Mouse (Mus musculus) adrenal gland, postnatal 10 days (tissue): ENCODE data around the gene Rpl10a. TPM values are rescaled to one million over a fixed set of nuclear protein-coding genes. Genes with fewer than 3 reads are reported as not detected.
"Not testable (repeated sequence)": the region's sequence is repeated elsewhere in the genome, so short reads cannot be mapped to it uniquely, and the experiment has no call there.

Experiments used
- DNase-seq: peaks from one replicate; pipeline ENCODE4 v3.0.0; 2021; ENCODE audit warnings: mixed read lengths
- total RNA-seq, 2 experiments: library from RNA; stranded (reverse); gene quantifications; 2 replicates each; pipeline ENCODE4 v1.2.3; 2021

The Rpl10a gene
- total RNA-seq, 2 experiments from 2014 or later: 948 to 951 TPM

DNA sequence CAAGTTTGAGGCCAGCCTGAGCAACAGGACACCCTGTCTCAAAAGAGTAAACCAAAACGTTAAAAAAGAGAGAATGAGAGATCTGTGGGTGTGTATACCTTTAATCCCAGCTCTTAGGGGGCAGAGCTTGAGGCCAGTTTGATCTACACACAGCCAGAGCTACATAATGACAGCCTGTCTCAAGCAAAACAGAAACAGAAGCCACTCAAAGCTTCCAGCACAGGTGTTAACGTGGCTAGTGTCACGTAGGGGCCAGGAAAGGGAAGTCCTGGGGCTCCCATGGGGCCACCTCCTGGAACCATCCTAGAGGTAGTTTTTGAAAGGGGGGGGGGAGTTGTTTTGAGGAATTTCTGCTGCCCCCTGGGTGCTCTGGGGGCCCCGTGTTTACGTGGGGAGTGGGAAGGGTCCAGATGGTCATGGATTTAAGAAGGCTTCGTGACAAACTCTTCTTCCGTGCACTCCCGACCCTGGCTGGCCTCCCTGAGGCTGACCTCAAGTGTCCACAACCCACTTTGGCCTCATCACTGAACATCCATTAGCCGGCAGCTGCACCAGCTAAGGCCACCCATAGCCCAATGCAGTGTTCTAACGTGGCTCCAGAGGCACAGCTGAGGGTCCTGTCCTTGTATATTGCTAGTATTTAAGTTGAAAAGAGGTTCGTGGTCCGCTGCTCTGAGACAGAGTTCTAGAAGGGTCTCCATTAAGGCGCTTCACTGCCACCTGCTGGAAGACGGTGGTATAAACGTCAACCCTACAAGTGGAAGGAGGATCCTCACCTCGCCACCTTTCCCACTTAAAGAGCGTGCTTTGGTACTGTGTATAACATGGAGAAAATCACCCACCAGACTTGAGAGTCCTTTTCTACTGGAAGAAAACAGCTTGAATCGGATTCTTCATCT lies 19.7 kb upstream of the Rpl10a start:
- DNase-seq: peak; percentile 94

DNA sequence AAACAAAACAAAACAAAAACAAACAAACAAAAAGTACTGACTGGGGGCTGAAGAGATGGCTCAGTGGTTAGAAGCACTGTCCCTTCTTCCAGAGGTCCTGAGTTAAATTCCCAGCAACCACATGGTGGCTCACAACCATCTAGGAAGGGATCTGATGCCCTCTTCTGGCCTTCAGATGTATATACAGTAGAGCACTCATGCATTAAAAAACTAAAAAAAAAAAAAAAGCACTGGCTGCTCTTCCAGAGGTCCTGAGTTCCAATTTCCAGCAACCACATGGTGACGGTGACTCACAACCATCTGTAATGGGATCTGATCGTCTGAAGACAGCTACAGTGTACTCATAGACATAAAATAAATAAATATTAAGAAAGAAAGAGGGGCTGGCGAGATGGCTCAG lies 17.4 kb upstream of the Rpl10a start:
- DNase-seq: no peak

GRCm38 (mm10) chr17:28311366-28312132 lies 16.7 kb upstream of the Rpl10a start:
- no peak for DNase-seq

- DNase-seq: peak; percentile 34
Observed at GRCm38 (mm10) chr17:28312232-28313211, 15.7 kb upstream of the Rpl10a start.

- DNase-seq: peak; percentile 97
Observed at GRCm38 (mm10) chr17:28313212-28313879, 14.9 kb upstream of the Rpl10a start, which contains the start of gene Fance. Fance (plus strand) TSS chr17:28313519.

- DNase-seq: no peak
Observed at GRCm38 (mm10) chr17:28313880-28314225, 14.4 kb upstream of the Rpl10a start.

DNA sequence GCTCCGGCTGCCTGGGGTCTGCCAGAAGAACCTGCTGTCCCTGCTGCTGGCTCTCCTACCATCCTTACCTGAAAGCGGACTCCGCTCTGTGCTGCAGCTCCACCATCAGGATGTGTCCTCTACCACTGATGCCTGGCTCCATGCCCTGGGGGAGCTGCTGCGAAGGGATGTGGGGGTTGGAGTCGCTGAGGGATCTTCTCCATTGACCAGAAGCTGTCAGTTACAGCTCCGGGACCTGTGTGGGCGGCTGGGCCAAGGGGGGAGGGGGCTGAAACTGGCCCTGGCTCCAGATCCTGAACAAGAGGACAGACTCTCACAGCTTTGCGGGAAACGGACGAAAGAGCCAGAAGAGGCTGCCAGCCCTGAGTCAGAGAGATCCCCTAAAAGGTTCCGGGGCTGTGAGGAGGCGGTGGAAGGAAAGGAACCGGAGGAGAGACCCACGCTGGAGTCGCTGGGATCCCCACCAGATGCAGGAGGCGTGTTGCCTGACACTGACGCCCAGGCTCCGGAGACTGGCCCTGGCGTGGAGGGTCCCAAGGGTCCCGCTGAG lies 12.6 kb upstream of the Rpl10a start:
- no peak for DNase-seq

GRCm38 (mm10) chr17:28316476-28316875 lies 11.8 kb upstream of the Rpl10a start:
- DNase-seq: no peak

- no peak for DNase-seq
Observed at GRCm38 (mm10) chr17:28317091-28317490, 11.2 kb upstream of the Rpl10a start.

DNA sequence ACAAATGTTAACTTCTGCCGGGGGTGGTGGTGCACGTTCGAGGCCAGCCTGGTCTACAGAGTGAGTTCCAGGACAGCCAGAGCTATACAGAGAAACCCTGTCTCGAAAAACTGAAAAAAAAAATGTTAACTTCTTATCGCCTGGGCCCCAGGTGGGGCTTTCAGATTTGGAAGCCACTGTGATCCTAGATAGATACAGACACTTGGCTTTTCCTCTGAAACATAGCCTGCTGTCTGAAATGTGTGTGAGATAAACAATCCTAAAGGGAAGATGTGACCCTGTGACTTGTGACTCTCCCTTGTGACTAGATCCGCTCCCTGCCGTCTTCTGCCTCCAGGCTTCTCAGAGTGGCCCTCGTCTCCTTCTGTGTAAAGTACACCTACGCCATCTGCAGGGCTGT lies 10.5 kb upstream of the Rpl10a start:
- DNase-seq: no peak

- DNase-seq: no peak
Observed at GRCm38 (mm10) chr17:28321700-28322099, 6.6 kb upstream of the Rpl10a start.

- peak; percentile 40 for DNase-seq
Observed at GRCm38 (mm10) chr17:28323786-28324185, 4.5 kb upstream of the Rpl10a start.

DNA sequence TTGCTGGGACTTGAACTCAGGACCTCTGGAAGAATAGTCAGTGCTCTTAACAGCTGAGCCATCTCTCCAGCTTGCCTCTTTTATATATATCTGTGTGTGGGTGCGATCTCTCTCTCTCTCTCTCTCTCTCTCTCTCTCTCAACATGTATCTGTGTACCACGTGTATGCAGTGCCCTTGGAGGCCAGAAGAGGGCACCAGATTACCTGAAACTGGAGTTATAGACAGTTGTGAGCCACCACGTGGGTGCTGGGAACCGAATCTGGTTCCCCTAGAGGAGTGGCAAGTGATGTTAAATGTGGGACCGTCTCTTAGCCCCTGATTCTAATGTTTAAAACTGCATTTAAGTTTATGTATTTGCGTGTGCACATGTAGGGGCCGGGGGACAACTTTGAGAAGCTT lies 3.9 kb upstream of the Rpl10a start:
- DNase-seq: not testable (repeated sequence)

DNA sequence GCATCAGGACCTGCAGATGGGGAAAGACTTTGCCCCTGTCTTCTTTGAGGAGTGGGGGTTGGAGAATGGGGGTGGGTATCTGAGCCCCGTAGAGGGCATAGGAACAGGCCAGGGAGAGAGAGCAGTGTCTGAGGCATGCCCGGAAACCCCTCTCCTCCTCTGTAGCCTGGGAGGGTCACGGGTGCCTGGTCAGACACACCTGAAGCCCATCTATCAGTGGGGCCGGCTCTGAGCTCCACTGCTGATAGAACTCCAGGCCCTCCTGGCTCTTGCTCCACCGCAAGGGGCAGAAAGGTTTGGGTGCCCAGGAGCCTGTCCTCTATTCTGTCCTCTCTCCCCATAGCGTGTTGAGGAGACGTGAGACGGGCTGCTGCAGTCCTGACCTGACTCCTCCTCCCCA lies 2.5 kb upstream of the Rpl10a start:
- DNase-seq: no peak

DNA sequence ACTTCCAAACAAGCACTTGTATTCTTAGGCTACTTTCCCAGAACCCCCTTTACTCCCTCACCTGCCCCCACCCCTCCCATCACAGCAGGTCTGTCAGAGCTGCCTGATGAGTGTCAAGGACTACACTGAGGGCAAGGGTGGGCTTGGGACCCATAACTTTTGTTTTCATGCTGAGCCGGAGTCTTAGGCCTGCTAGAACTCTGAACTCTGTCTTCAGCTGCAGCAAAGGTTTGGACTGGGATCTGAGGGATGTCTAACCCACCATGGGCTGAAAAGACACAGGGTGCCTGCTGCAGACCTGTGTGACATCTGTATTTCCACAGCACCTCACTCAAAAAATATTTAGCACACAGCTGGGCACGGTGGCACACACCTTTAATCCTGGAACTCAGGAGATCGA lies 1.3 kb upstream of the Rpl10a start:
- DNase-seq: no peak

DNA sequence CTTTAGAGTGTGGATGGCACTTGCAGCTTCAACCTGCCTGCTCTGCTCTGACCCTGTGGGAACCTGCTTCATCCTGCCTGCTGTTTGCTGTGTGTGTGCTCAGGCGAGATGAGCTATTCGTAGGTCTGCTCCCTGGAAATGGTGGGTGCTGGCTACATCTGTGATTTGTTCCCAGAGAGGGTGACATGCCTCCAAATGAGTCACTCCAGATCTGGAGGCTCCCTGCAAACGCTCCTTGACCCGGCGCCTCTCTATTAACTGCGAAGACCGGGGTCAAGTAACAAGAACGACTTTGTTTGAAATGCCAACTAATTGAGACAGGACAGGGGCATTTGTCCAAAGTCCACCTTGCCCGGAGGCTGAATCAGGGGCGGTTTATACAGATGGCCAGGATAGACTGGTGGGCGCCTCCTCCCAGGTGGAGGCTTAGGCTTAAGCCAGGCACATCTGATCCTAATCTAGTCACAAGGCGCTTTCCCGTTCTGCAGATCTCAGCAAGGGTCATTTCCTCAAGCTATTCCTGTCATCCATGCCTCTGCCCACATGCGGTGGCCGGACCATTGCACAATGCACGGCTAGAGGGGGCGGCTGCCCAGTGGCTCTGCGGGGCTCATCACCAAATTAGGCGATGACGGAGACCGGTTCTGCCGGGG lies 472 bp upstream of the Rpl10a start:
- DNase-seq: peak; percentile 65

DNA sequence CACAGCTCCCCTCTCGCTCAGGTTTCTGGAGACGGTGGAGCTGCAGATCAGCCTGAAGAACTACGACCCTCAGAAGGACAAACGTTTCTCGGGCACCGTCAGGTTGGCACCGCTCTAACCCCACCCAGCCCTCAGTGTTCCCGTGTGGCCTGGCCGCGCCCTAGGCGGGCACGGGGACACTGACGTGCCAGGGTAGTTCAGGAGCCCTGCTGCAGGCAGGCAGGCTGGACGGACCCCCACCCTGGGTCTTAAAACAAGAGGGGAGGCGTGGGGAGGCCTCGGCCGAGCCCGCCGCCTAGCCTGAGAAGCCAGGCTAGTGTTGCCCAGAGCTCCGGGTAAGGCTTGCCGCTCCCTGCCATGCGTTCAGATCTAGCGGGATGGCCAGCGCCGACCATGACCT lies 675 bp downstream of the Rpl10a start:
- peak; percentile 55 for DNase-seq

- DNase-seq: no peak
Observed at GRCm38 (mm10) chr17:28329503-28330231, 1.4 kb downstream of the Rpl10a start.

DNA sequence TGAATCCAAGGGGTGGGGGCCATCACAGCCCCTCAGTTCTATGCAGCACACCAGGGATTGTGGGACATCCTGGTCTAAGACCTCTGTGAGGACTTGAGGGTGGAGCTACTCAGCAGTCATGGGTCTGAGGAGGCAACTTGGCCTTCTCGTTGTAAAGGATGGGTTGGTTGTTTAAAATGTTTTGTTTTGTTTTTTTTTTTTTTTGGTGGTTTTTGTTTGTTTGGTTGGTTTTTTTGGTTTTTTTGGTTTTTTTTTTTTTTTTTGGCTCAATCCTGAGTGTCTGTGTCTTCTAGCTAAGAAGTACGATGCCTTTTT lies 1.9 kb downstream of the Rpl10a start:
- DNase-seq: no peak

- DNase-seq: not testable (repeated sequence)
Observed at GRCm38 (mm10) chr17:28330590-28330989, 2.3 kb downstream of the Rpl10a start.
